Mouse (Mus musculus): ENCODE results near the gene Dmbt1. TPM values are rescaled to one million over a fixed set of nuclear protein-coding genes. Genes with fewer than 3 reads are reported as not detected.

Gene Dmbt1
- polyA plus RNA-seq, 1 experiment, result not detected

- TF ChIP-seq POLR2A (IDR thresholded peaks at IDR 0.05; ENCODE audit: borderline replicate concordance, low read depth, low read length), result no peak
- TF ChIP-seq CTCF (IDR thresholded peaks at IDR 0.05; ENCODE audit: low read depth, low read length), result no peak
- H3K4me1 ChIP-seq (ENCODE audit: control insufficient read depth, insufficient read depth, low read length), result no peaks in the 10 kb centered on the region
- no peak overlapping the region for H3K27ac ChIP-seq (ENCODE audit: insufficient read depth, low read depth, low read length)
- H3K4me3 ChIP-seq (ENCODE audit: insufficient read depth, low read length), result no peak overlapping the region
Measured at GRCm38 (mm10) chr7:131169099-131169498, 137.2 kb downstream of the Dmbt1 start.

Other genes starting within 250 kb of the Dmbt1 start
- 35.7 and 37.8 TPM in 2 replicates for gene Plekha1, start 166.3 kb upstream of the Dmbt1 start, polyA plus RNA-seq (2012; ENCODE audit: insufficient read depth, insufficient read length, missing spikeins)
- 0.84 and 1.5 TPM in 2 replicates for gene Htra1, start 95.9 kb upstream of the Dmbt1 start, polyA plus RNA-seq (2012; ENCODE audit: insufficient read depth, insufficient read length, missing spikeins)
- not detected in 2 replicates for gene 4933402N03Rik, start 114.3 kb downstream of the Dmbt1 start, polyA plus RNA-seq (2012; ENCODE audit: insufficient read depth, insufficient read length, missing spikeins)
- not detected in 2 replicates for gene 5430419D17Rik, start 142.3 kb downstream of the Dmbt1 start, polyA plus RNA-seq (2012; ENCODE audit: insufficient read depth, insufficient read length, missing spikeins)

Data from bone marrow macrophage, adult 2 months (primary cell).